Mouse (Mus musculus) limb, embryonic 11.5 days (tissue): ENCODE data around the gene Rnaseh2b. TPM values are rescaled to one million over a fixed set of nuclear protein-coding genes. Genes with fewer than 3 reads are reported as not detected.

Experiments used
- ATAC-seq: fragments of 200-750 bp; cut with Nextera tagmentation; 2 replicates; pipeline ENCODE4 v1.8.0; 2017; ENCODE audit warnings: low read depth; ENCODE audit not compliant: insufficient number of reproducible peaks, low FRiP score, low TSS enrichment
- DNase-seq: peaks from one replicate; pipeline ENCODE4 v3.0.0-alpha.2; 2015; ENCODE audit warnings: low spot score
- H3K27ac ChIP-seq: fragments of 300-500 bp; sonication (generic); replicated peaks from 2 replicates; pipeline ENCODE4 v1.5.1; 2014; ENCODE audit warnings: low read depth, mild to moderate bottlenecking, low read length
- H3K27me3 ChIP-seq: fragments of 300-500 bp; sonication (generic); 2 replicates; pipeline ENCODE4 v1.6.1; 2014; ENCODE audit warnings: mild to moderate bottlenecking, low read length, mixed read lengths; ENCODE audit not compliant: control insufficient read depth, insufficient read depth
- H3K36me3 ChIP-seq: fragments of 300-500 bp; sonication (generic); 2 replicates; pipeline ENCODE4 v1.6.1; 2014; ENCODE audit warnings: mild to moderate bottlenecking, low read length, moderate library complexity, mixed read lengths; ENCODE audit not compliant: control insufficient read depth, insufficient read depth
- H3K4me1 ChIP-seq: fragments of 300-500 bp; sonication (generic); 2 replicates; pipeline ENCODE4 v1.6.1; 2014; ENCODE audit warnings: low read length, mixed read lengths; ENCODE audit not compliant: control insufficient read depth, insufficient read depth
- H3K4me2 ChIP-seq: fragments of 300-500 bp; sonication (generic); 2 replicates; pipeline ENCODE4 v1.6.1; 2014; ENCODE audit warnings: low read depth, mild to moderate bottlenecking, moderate library complexity; ENCODE audit not compliant: severe bottlenecking
- H3K4me3 ChIP-seq: fragments of 300-500 bp; sonication (generic); 2 replicates; pipeline ENCODE4 v1.5.1; 2014; ENCODE audit warnings: low read depth, low read length
- H3K9ac ChIP-seq: fragments of 300-500 bp; sonication (generic); 2 replicates; pipeline ENCODE4 v1.6.1; 2014; ENCODE audit warnings: mild to moderate bottlenecking, low read length
- H3K9me3 ChIP-seq: fragments of 300-500 bp; sonication (generic); 2 replicates; pipeline ENCODE4 v1.6.1; 2016; ENCODE audit warnings: low read length; ENCODE audit not compliant: control insufficient read depth
- WGBS: fragments of 180-500 bp; shearing (Covaris S2); extraction: QIAGEN DNeasy Blood & Tissue Kit; methylation state at CpG from one replicate; pipeline ENCODE4 v1.1.7; 2014; 5-methylcytosine and 5-hydroxymethylcytosine counted together
- polyA plus RNA-seq: library from polyadenylated mRNA; unstranded; fragments of >200 nt; fragmentation: Nextera tagmentation; extraction: Ambion mirVana; gene quantifications from 2 replicates; pipeline ENCODE4 v1.2.1, GENCODE M21; 2014

Rnaseh2b gene
- polyA plus RNA-seq, 1 experiment from 2014 or later: 61.1 TPM

DNA sequence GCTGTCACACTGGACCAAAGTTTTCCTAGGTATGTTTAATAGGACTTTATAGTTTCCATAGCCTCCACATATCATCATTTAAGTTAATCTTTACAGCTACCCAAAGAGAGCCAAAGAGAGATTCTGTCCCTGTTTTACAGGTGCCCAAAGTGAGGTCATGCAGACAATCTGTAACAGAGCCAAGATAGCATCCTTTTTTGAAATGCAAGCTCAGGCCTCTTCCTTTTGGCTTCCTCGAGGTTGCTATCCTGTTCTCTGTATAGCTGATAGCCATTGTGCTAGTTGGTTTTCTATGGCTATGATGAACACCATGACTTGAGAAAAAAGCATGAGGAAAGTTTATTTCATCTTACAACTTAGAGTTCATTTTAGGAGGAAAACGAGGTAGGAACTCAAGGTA lies 83.7 kb downstream of the Rnaseh2b start:
- Histone ChIP-seq H3K27me3 (no peaks in the 10 kb centered on the region), H3K4me3 (no peak overlapping the region), H3K9ac (no peak overlapping the region), H3K27ac (no peak overlapping the region), H3K36me3 (no peaks in the 10 kb centered on the region), H3K4me1 (no peaks in the 10 kb centered on the region), H3K9me3 (no peaks in the 10 kb centered on the region), H3K4me2 (no peak overlapping the region)
- DNase-seq: no peak
- WGBS: 89% methylated on average over 2 of the region's 2 CpGs
- no peak for ATAC-seq

DNA sequence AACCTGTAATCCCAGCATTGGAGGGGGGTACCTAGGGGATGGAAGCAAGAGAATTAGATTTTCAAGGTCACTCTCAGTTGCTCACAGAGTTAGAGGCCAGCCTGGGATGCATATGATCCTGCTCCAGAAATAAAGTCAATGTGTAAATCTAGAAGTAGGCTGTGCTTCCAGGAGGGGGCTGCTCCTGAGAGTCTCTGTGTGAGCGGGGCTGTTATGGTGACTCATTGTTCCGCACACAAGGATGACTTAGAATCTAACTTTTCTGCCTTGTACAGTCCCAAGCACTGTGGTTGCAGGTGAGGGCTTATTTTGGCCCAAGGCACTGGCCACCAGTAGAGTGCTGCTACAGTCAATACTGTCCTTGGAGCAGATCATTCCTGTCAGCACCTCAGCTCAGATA lies 87.0 kb downstream of the Rnaseh2b start:
- ATAC-seq: no peak
- no peak for DNase-seq
- Histone ChIP-seq H3K9me3 (no peaks in the 10 kb centered on the region), H3K9ac (no peak overlapping the region), H3K4me3 (no peak overlapping the region), H3K4me1 (no peaks in the 10 kb centered on the region), H3K36me3 (no peaks in the 10 kb centered on the region), H3K27me3 (no peaks in the 10 kb centered on the region), H3K27ac (no peak overlapping the region), H3K4me2 (no peak overlapping the region)
- WGBS: 88% methylated on average over 2 of the region's 2 CpGs

DNA sequence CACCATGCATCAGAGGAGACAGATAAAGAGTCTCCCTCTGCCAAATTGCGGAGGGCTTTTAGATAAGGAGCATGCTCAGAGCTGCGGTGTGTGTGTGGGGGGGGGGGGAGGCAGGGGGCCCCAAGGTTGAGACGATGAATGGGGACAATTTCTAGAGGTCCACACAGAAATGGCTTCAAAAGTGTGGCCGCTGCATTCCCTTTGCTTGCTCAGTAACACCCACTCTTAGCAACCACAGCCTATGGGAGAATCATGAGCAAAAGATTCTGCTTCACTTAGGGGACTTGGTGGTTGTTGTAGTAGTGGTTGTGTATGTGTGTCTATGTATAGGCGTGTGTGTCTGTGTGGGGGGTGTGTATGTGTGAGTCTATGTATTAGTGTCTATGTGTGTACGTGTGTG lies 88.2 kb downstream of the Rnaseh2b start:
- DNase-seq (no peak), ATAC-seq (no peak)
- Histone ChIP-seq H3K36me3 (no peaks in the 10 kb centered on the region), H3K27me3 (no peaks in the 10 kb centered on the region), H3K4me2 (no peak overlapping the region), H3K4me1 (no peaks in the 10 kb centered on the region), H3K9ac (no peak overlapping the region), H3K27ac (no peak overlapping the region), H3K9me3 (no peaks in the 10 kb centered on the region), H3K4me3 (no peak overlapping the region)
- 89% methylated on average over 6 of the region's 6 CpGs for WGBS

DNA sequence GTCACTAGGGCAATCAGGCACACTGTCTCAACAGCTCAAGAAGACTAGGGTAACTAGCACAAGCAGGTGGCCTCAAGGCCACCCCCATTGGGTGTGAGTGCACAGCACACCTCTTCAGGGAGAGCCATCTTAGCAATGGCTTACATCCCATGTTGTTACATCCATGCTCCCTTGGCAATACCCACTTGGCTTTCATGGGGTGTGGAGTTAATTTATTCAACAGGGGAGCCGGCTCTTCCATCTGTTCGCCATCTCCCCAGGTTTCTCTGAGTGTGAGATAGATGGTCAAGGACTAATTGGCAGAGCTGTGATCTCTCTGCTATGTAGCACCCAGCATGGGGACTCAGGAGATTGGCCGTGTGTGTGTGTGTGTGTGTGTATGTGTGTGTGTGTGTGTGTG lies 90.7 kb downstream of the Rnaseh2b start:
- H3K9ac ChIP-seq: no peak overlapping the region
- ATAC-seq (no peak), DNase-seq (no peak)
- no peaks in the 10 kb centered on the region for H3K4me1 ChIP-seq
- H3K9me3 ChIP-seq: no peaks in the 10 kb centered on the region; the same call in 1 of the 2 replicates
- 80% methylated on average over 3 of the region's 3 CpGs for WGBS
- no peak overlapping the region for H3K27ac ChIP-seq
- no peaks in the 10 kb centered on the region for H3K36me3 ChIP-seq
- H3K27me3 ChIP-seq: no peaks in the 10 kb centered on the region
- H3K4me3 ChIP-seq: no peak overlapping the region
- no peak overlapping the region for H3K4me2 ChIP-seq

DNA sequence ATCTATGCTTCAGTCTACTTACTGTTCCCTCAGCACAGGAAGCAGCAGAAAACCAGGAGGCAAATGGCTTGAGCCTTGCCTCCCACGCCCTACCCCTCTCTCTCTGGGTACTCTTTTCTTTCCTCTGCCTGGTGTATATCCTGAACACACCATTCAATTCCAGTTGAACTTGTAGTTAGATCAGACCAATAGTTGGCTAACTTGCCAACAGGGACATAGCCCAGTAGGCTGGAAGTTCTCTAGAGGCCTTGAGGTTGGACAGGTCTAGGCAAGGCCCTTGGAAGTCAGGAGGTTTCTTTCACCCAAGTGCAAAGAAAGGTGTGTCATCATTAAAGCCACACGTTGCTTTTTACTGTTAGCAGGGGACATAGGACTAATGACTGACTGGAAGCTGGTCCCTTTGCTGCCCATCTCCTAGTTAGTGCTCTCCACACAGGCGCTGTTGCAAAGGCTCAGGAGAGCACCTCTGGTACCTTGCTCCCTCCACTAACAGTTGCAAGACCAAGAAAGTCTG lies 91.5 kb downstream of the Rnaseh2b start:
- no peak overlapping the region for H3K9ac ChIP-seq
- no peak overlapping the region for H3K27ac ChIP-seq
- H3K4me1 ChIP-seq: no peaks in the 10 kb centered on the region
- H3K9me3 ChIP-seq: no peaks in the 10 kb centered on the region; the same call in 1 of the 2 replicates
- H3K4me2 ChIP-seq: no peak overlapping the region
- ATAC-seq: no peak
- no peaks in the 10 kb centered on the region for H3K27me3 ChIP-seq
- H3K4me3 ChIP-seq: no peak overlapping the region
- WGBS: 79% methylated on average over 3 of the region's 3 CpGs
- H3K36me3 ChIP-seq: no peaks in the 10 kb centered on the region
- DNase-seq: no peak

DNA sequence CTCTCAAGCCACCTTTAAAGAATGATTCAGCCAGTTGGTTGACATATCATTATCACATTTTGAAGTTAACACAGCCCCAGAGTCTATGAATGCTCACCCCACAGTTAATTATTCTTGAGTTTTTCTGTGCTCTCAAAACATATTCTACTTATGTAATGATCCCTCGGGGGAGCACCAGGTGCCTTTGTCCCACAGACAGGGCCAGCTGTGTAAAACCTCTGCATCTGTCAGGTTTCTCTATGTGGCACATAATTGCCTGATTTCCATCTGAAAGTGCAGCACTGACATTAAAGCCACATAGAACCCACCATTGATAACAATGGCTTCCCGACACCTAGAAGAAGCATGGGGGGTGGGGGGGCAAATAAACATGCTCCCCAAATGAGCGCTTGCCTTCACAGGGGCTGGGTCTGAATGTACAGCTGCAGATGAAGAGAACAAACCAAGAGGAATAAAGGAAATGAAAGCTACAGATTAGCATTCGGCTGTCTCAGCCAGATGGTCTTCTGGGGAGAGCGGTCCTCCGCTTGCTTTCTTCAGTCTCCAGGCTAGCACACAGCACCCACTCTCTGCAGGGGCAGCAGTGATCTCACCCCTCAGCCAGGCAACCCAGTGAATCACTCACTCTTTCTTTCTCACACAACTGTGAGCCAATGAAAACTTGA lies 96.8 kb downstream of the Rnaseh2b start:
- ATAC-seq (no peak), DNase-seq (no peak)
- no peak overlapping the region for H3K27ac ChIP-seq
- no peak overlapping the region for H3K4me3 ChIP-seq
- no peaks in the 10 kb centered on the region for H3K4me1 ChIP-seq
- 81% methylated on average over 6 of the region's 6 CpGs for whole genome bisulfite sequencing
- H3K9ac ChIP-seq: no peak overlapping the region
- H3K36me3 ChIP-seq: no peaks in the 10 kb centered on the region
- no peak overlapping the region for H3K4me2 ChIP-seq
- no peaks in the 10 kb centered on the region; the same call in 1 of the 2 replicates for H3K9me3 ChIP-seq
- no peaks in the 10 kb centered on the region for H3K27me3 ChIP-seq

DNA sequence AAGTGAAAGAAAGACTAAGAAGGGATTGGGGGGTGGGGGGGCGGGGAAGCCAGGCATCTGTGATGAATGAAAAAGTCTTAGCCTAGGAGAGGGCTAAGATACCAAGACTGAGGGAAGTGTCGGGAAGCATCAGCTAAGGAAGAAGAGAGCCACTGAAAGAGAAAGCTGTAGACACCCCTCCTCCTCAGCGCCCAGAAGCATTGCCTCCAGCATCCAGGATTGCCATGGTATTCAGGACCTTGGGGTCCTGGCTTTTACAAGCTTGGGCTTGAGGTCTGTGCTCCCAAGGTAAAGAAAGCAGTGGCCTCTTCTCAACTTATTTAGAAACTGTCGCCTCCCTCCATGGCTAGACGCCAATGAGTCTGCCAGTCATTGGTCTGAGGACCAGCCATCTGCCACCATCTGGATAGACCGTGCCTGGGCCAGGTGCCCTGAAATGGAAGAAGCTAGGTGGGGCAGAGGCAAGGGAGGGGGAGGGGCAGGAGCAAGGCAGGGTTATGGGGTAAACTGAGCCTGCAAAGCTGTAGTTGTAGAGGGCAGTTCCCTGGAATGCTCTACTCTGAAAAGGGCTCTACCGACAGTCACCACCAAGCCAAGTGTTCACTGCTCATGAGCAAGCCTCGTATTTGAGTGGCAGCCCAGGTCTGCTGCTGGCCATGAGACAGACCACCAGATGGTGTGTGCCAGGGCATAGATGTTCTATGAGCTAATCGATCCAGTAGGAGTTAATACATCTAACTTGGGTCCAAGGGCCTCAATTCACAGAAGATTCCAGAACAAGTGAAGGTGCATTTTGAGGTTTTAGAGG lies 97.5 kb downstream of the Rnaseh2b start:
- Histone ChIP-seq H3K9ac (no peak overlapping the region), H3K4me1 (no peaks in the 10 kb centered on the region), H3K27ac (no peak overlapping the region), H3K9me3 (no peaks in the 10 kb centered on the region; the same call in 1 of the 2 replicates), H3K4me3 (no peak overlapping the region), H3K36me3 (no peaks in the 10 kb centered on the region), H3K4me2 (no peak overlapping the region), H3K27me3 (no peaks in the 10 kb centered on the region)
- DNase-seq (no peak), ATAC-seq (no peak)
- WGBS: 79% methylated on average over 9 of the region's 9 CpGs

DNA sequence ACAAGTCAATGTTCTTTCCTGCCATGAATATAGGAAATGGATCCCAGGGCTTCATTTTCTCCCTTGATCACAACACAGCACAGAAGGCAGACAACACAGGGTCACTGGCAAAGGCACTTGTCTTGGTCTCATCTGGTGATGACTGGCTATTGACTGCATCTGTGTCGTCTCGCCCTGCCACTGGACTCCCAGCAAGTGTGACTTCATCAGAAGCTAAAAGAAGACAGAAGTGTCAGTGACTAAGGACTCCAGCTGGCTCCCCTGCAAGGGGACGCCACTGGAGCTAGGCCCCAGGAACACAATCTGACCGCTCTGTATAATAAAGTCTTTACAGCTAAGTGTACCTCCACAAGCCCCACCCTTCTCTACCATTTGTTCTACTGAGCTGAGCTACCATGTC lies 100.4 kb downstream of the Rnaseh2b start:
- H3K36me3 ChIP-seq: no peaks in the 10 kb centered on the region
- no peaks in the 10 kb centered on the region for H3K27me3 ChIP-seq
- H3K4me2 ChIP-seq: no peak overlapping the region
- 70% methylated on average over 4 of the region's 4 CpGs for WGBS
- H3K9ac ChIP-seq: no peak overlapping the region
- no peaks in the 10 kb centered on the region for H3K9me3 ChIP-seq
- ATAC-seq (no peak), DNase-seq (no peak)
- H3K4me3 ChIP-seq: no peak overlapping the region
- no peaks in the 10 kb centered on the region for H3K4me1 ChIP-seq
- H3K27ac ChIP-seq: no peak overlapping the region
